In genomic region chr19:41737657-41738428, GRCm38 (mm10) we compare ENCODE assay signal across 10 mouse cellular contexts. TPM values are rescaled to one million over a fixed set of nuclear protein-coding genes. Genes with fewer than 3 reads are reported as not detected.
DNase-seq lines count a peak whose midpoint lies in the region; ATAC-seq and TF ChIP-seq lines count a peak whose summit lies in the region.
"Had no signal": no experiment of that assay in that cellular context is flagged by ENCODE, and none has a peak within 500 bp of the region (broad histone marks: within the 10 kb centered on the region; RNA-seq: fewer than 3 reads in every experiment).

No protein-coding gene starts in this region.

- H3K4me1 ChIP-seq in heart, embryonic 12.5 days (replicated peaks): peaks cover 15% of the 10 kb centered on the region
- H3K4me1 ChIP-seq in hindbrain, embryonic 12.5 days: peaks cover 67% of the 10 kb centered on the region
- H3K4me1 ChIP-seq in limb, embryonic 14.5 days (ENCODE audit: control insufficient read depth, insufficient read depth, low read length): peaks cover 9% of the 10 kb centered on the region

- no peaks in the 10 kb centered on the region for H3K9me3 ChIP-seq in heart, embryonic 12.5 days (replicated peaks)
- H3K9me3 ChIP-seq in hindbrain, embryonic 12.5 days (replicated peaks): no peaks in the 10 kb centered on the region
- H3K9me3 ChIP-seq in limb, embryonic 14.5 days (ENCODE audit: control insufficient read depth, low read length): no peaks in the 10 kb centered on the region
- H3K9me3 ChIP-seq: G1E had no signal

- no peak overlapping the region for H3K27ac ChIP-seq in heart, embryonic 12.5 days (ENCODE audit: poor library complexity, severe bottlenecking)
- H3K27ac ChIP-seq in hindbrain, embryonic 12.5 days: peak overlapping the region; percentile 70
- no peak overlapping the region for H3K27ac ChIP-seq in limb, embryonic 14.5 days (replicated peaks; ENCODE audit: low read depth, low read length)

- ATAC-seq in heart, embryonic 12.5 days (ENCODE audit: insufficient number of reproducible peaks, low FRiP score): no peak
- peak; percentile 73 for ATAC-seq in hindbrain, embryonic 12.5 days (ENCODE audit: low FRiP score)
- peak; percentile 55 for ATAC-seq in limb, embryonic 14.5 days (ENCODE audit: low FRiP score, low read depth)

- H3K9ac ChIP-seq in heart, embryonic 12.5 days: no peak overlapping the region
- peak overlapping the region; percentile 46; the same call in 1 of the 2 replicates for H3K9ac ChIP-seq in hindbrain, embryonic 12.5 days
- no peak overlapping the region for H3K9ac ChIP-seq in limb, embryonic 14.5 days (ENCODE audit: low read depth, low read length, severe bottlenecking)

- TF ChIP-seq POLR2A in limb, embryonic 14.5 days (IDR thresholded peaks at IDR 0.05; ENCODE audit: borderline replicate concordance, extremely low read depth, insufficient read depth, insufficient read length): no peak

- WGBS in heart, embryonic 12.5 days: 6% methylated on average over 16 of the region's 18 CpGs
- WGBS in hindbrain, embryonic 12.5 days: 1% methylated on average over 18 of the region's 18 CpGs
- 2% methylated on average over 18 of the region's 18 CpGs for WGBS in limb, embryonic 14.5 days

- peaks cover 84% of the 10 kb centered on the region for H3K27me3 ChIP-seq in heart, embryonic 12.5 days (replicated peaks)
- H3K27me3 ChIP-seq in hindbrain, embryonic 12.5 days: peaks cover 82% of the 10 kb centered on the region
- peaks cover 46% of the 10 kb centered on the region for H3K27me3 ChIP-seq in limb, embryonic 14.5 days (ENCODE audit: control insufficient read depth, insufficient read depth, low read length)

- DNase-seq in heart, adult 18-20 months: no peak
- DNase-seq in c-Kit-positive CD71-positive TER-119-negative erythroid progenitor cells, embryonic 14.5 days (ENCODE audit: low read depth): peak; percentile 19
- peak; percentile 51 for DNase-seq in limb, embryonic 14.5 days (ENCODE audit: low spot score)
- DNase-seq in right cerebral cortex, adult 18-20 months: peak; percentile 59
- DNase-seq in spleen, postnatal 10 days (ENCODE audit: low spot score in 2 of 2): no peak
- DNase-seq in thymus, postnatal 4 days: no peak

- H3K4me3 ChIP-seq in heart, embryonic 12.5 days: peak overlapping the region; percentile 21
- peak overlapping the region; percentile 4; the same call in 1 of the 2 replicates for H3K4me3 ChIP-seq in hindbrain, embryonic 12.5 days
- H3K4me3 ChIP-seq in limb, embryonic 14.5 days (replicated peaks; ENCODE audit: low read length): no peak overlapping the region
- H3K4me3 ChIP-seq: myocyte had no signal

- H3K36me3 ChIP-seq in heart, embryonic 12.5 days: no peaks in the 10 kb centered on the region
- H3K36me3 ChIP-seq in hindbrain, embryonic 12.5 days: no peaks in the 10 kb centered on the region
- no peaks in the 10 kb centered on the region for H3K36me3 ChIP-seq in limb, embryonic 14.5 days (ENCODE audit: control insufficient read depth, insufficient read depth, low read length)
- H3K36me3 ChIP-seq: G1E had no signal

- peak overlapping the region; percentile 62 for H3K4me2 ChIP-seq in heart, embryonic 12.5 days
- H3K4me2 ChIP-seq in hindbrain, embryonic 12.5 days (replicated peaks): peak overlapping the region; percentile 80
- no peak overlapping the region; the same call in 1 of the 2 replicates for H3K4me2 ChIP-seq in limb, embryonic 14.5 days (replicated peaks; ENCODE audit: low read depth, low read length, severe bottlenecking)

RNA-seq across cellular contexts. Expression of gene Slit1, which starts 5.6 kb away (rescaled TPM):
- polyA plus RNA-seq in heart, embryonic 12.5 days (2016; fragmentation: Nextera tagmentation; extraction: Ambion mirVana): 0.04 and 0.13 TPM in 2 replicates
- total RNA-seq in heart, adult 18-20 months (2021): under 1 TPM; 0.07 to 0.08 TPM
- 28.9 and 31.9 TPM in 2 replicates for polyA plus RNA-seq in hindbrain, embryonic 12.5 days (2016; fragmentation: Nextera tagmentation; extraction: Ambion mirVana)
- polyA plus RNA-seq in limb, embryonic 14.5 days (2012; rRNA removed): 0.68 and 0.85 TPM in 2 replicates
- 0.14 and 0.50 TPM in 2 replicates for polyA plus RNA-seq in limb, embryonic 14.5 days (2014; fragmentation: Nextera tagmentation; extraction: Ambion mirVana)

Comparison
In these comparisons a context has a peak if more than half of its experiments do, and no peak if none do; other contexts are left out.
1. DNase-seq: peak in c-Kit-positive CD71-positive TER-119-negative erythroid progenitor cells, embryonic 14.5 days (single experiment), limb, embryonic 14.5 days (single experiment) and right cerebral cortex, adult 18-20 months (single experiment); none in heart, adult 18-20 months (0 of 2), spleen, postnatal 10 days (0 of 2) and thymus, postnatal 4 days (single experiment).
2. RNA of gene Slit1, which starts 5.6 kb away (polyA plus RNA-seq): 28.9 to 31.9 TPM in hindbrain, embryonic 12.5 days; 0.14 to 0.85 TPM in limb, embryonic 14.5 days and 0.04 to 0.13 TPM in heart, embryonic 12.5 days; every median in the first group is over 10 times any median in the second.